ENCODE assay signal across 8 mouse cellular contexts in the genomic region with DNA sequence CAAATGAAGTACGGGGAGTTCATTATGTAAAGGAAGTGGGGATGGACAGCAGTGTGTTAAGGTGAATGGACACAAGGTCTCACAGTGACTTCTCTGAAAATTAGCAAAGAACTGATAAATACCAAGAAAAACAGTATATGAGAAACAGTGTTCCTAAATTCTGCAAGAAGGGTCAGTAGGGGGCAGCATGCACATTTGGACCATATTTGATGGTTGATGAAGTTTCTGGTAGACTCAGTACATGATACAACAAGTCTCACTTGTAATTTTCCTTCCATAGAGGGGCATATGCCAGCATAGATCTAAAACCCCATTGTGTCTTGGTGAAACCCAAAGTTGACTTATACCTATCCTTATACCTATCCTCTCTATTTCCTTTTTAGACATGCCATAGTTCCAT.
DNase-seq lines count a peak whose midpoint lies in the region; ATAC-seq lines count a peak whose summit lies in the region.

No protein-coding gene starts in this region.

- H3K4me2 ChIP-seq in hindbrain, embryonic 11.5 days (replicated peaks; ENCODE audit: low read depth, low read length), result no peak overlapping the region
- no peak overlapping the region for H3K4me2 ChIP-seq in hindbrain, embryonic 12.5 days (replicated peaks)

- H3K27ac ChIP-seq in hindbrain, embryonic 11.5 days (ENCODE audit: low read depth, low read length), result no peak overlapping the region
- no peak overlapping the region for H3K27ac ChIP-seq in hindbrain, embryonic 12.5 days

- no peaks in the 10 kb centered on the region for H3K27me3 ChIP-seq in hindbrain, embryonic 11.5 days (ENCODE audit: control insufficient read depth, insufficient read depth, low read length)
- no peaks in the 10 kb centered on the region for H3K27me3 ChIP-seq in hindbrain, embryonic 12.5 days

- H3K9ac ChIP-seq in hindbrain, embryonic 11.5 days (ENCODE audit: low read depth, low read length), result no peak overlapping the region
- no peak overlapping the region for H3K9ac ChIP-seq in hindbrain, embryonic 12.5 days

- no peak for ATAC-seq in hindbrain, embryonic 11.5 days (ENCODE audit: low FRiP score)
- ATAC-seq in hindbrain, embryonic 12.5 days (ENCODE audit: low FRiP score), result no peak

- WGBS in hindbrain, embryonic 11.5 days, result 88% methylated on average over 1 of the region's 1 CpGs
- WGBS in hindbrain, embryonic 12.5 days, result 74% methylated on average over 1 of the region's 1 CpGs

- no peak overlapping the region for H3K4me3 ChIP-seq in hindbrain, embryonic 11.5 days (ENCODE audit: low read depth, low read length)
- H3K4me3 ChIP-seq in hindbrain, embryonic 12.5 days, result no peak overlapping the region

- DNase-seq in hindbrain, embryonic 11.5 days (ENCODE audit: low spot score), result peak; percentile 64
- peak; percentile 10 for DNase-seq in urinary bladder, postnatal 14 days (ENCODE audit: low spot score)
- DNase-seq in urinary bladder, postnatal 10 days (ENCODE audit: low spot score), result no peak
- peak; percentile 23 for DNase-seq in forelimb bud, embryonic 11.5 days (ENCODE audit: low read depth, low spot score)
- DNase-seq in right cerebral cortex, postnatal 14 days, result peak; percentile 29
- no peak for DNase-seq in gastrocnemius, postnatal 10 days
- DNase-seq in urinary bladder, adult 18-20 months (ENCODE audit: low spot score in 2 of 2), result no peak

- no peaks in the 10 kb centered on the region for H3K4me1 ChIP-seq in hindbrain, embryonic 11.5 days (replicated peaks; ENCODE audit: control insufficient read depth, insufficient read depth, low read length)
- H3K4me1 ChIP-seq in hindbrain, embryonic 12.5 days, result no peaks in the 10 kb centered on the region

- H3K9me3 ChIP-seq in hindbrain, embryonic 11.5 days (ENCODE audit: control insufficient read depth, low read length), result no peaks in the 10 kb centered on the region
- H3K9me3 ChIP-seq in hindbrain, embryonic 12.5 days (replicated peaks), result no peaks in the 10 kb centered on the region

- H3K36me3 ChIP-seq in hindbrain, embryonic 11.5 days (ENCODE audit: control insufficient read depth, insufficient read depth, low read length), result no peaks in the 10 kb centered on the region
- no peaks in the 10 kb centered on the region for H3K36me3 ChIP-seq in hindbrain, embryonic 12.5 days

Comparison
In these comparisons a context has a peak if more than half of its experiments do, and no peak if none do; other contexts are left out.
1. DNase-seq: peak in hindbrain, embryonic 11.5 days (single experiment), urinary bladder, postnatal 14 days (single experiment), forelimb bud, embryonic 11.5 days (single experiment) and right cerebral cortex, postnatal 14 days (single experiment); none in urinary bladder, postnatal 10 days (single experiment), gastrocnemius, postnatal 10 days (single experiment) and urinary bladder, adult 18-20 months (0 of 2).